Mouse (Mus musculus): ENCODE measurements around the gene Sost.

The Sost gene

DNA sequence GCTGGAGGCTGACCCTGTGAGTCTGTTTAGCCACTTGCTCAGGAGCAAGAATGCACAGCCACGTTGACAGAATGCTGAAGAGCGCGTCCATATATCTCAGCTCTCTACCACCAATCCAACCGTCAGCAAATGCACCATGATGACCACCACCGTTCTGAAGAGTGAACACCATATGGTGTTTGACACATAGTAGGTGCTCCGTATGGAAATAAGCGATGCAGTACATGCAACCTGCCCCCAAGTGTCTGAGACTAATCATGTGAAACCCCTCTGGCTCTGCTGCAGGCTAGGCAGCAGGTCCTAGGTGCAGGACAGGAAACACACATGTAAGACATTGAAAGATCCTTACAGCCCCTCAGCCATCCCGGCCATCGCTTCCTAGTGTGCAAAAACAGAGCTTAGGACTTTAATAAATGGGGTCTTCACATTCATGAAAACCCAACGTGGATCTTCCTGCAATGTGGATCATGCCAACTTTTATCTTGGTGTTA lies 16.7 kb upstream of the Sost start:
- DNase-seq (ENCODE audit: extremely low spot score): no peak

DNA sequence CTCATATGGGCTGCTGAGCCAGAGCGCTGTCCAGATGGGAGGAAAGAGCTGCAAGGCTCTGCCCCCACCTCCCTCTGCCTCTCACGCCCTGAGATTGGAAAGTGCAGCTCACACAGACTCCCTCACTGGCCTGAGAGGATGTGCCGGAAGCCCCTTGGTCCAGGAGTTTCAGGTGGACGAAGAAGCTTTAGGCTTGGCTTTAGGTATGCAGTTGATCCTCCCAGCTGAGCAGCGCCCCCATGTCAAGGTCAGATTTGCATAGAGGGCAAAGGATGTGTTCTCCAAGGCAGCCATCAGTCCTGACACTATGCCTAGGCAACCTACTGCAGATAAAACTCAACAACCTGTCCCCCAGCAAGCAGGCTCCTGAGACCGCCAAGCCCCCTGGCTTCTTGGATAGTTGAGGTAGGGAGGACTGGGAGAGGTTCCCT lies 16.2 kb upstream of the Sost start:
- DNase-seq (ENCODE audit: extremely low spot score): no peak

DNA sequence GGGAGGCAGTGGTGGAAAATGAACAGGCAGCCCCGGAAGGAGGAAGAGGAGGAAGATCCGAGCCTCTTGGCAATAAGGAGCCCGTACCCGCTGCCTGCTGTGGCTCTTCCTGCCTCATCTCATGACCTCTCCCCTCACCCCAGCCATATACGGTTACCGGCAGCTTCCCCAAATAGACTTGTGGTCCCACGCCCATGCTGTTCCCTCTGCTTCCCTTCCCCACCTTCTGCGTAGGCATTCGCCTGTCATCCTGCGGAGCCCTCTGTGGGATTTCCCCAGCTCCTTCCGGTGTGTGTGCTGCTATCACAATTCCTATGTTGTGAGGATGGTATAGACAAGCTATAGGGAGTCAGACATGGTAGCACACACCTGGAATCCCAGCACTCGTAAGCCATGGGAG lies 15.0 kb upstream of the Sost start:
- no peak for DNase-seq (ENCODE audit: extremely low spot score)

DNA sequence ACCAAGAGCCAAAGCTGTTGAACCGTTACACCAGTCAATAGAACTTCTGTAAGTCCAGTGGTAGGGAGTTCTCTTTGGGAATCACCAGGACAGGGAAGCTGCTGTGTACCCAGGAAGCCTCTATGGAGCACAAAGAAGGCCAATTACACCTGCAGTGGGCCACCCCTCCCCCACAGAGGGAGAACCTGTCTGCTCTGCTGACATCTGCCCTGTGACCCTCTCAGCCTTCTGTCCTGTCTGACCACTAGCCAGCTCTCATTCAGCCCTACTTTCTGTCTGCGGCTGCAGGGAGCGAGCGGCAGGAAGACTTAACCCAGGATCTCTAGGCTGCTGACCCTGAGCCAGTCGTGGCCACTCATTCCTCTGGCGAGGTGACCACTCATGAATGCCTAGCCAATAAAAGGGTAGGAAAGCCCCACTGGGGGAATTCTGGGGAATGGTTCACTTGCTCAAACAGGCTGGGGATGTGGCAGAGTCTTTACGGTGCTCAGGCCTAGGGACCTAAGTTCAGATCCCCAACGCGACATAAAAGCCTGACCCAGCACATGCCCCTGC lies 13.9 kb upstream of the Sost start:
- DNase-seq (ENCODE audit: extremely low spot score): no peak

DNA sequence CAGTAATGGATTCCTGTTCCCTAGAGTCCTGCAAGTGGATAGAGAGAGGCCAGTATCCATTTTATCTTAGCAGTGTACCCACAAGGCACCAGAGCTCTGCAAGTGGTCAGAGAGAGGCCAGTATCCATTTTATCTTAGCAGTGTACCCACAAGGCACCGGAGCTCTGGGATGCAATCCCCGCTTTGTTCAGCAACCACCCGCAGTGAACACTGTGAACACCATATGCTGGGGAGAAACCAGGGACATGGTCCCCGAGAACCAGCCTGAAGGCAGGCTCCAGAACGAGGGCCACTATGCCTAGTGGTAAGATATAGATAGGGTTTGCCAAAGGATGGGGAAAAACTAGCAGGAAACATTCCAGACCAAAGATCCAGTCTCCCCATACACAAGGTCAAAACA lies 12.3 kb upstream of the Sost start:
- DNase-seq (ENCODE audit: extremely low spot score): no peak

DNA sequence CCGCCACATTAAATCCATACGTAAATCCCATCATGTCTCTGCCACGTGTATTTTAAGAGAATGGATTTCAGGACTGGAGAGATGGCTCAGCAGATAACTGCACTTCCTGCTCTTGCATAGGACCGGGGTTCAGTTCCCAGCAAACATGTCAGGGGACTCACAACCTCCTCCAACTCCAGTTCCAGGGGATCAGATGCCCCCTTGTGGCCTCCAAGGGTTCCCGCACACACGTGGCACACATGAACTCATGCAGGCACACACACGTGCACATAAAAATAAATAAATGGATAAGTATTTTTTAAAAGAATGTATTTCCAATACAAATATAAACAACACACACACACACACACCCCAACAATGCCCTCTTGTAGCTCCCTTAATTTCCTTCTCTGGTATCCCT lies 10.1 kb upstream of the Sost start:
- DNase-seq (ENCODE audit: extremely low spot score): no peak

DNA sequence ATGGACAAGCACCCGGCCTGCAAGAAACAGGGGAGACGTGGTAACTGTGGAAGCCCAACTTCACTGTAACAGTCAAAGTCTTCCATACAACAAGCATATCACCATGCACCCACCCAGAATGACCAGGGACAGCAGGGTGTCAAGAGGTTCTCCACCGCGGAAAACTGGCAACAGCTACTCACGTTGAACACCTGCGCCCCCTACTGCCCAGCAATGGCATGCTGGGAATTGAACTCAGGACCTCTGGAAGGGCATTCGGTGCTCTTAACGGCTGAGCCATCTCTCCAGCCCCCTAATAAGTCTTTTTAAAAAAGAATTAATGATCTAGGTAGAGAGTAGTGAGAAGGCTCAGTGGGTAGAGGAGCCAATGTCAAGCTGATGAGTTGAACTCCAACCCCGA lies 8.1 kb upstream of the Sost start:
- no peak for DNase-seq (ENCODE audit: extremely low spot score)

DNA sequence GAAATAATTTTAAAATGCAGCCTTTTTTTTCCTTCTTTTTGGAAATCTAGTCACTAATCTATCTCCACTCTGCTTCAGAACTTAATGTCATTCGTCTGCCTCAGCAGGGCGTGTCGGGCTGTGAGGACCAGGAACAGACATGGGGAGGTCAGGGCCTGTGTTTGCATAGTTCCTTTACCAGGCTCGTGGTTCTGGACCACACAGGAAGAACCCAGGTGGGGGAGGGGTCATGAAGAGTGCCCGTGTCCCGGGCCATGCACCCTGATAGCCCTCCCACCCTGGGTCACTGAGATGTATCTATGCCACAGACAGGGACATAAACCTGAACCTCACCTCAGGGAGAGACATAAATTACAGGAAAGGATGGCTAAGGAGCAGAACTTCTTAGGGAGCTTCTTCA lies 7.4 kb upstream of the Sost start:
- no peak for DNase-seq (ENCODE audit: extremely low spot score)

DNA sequence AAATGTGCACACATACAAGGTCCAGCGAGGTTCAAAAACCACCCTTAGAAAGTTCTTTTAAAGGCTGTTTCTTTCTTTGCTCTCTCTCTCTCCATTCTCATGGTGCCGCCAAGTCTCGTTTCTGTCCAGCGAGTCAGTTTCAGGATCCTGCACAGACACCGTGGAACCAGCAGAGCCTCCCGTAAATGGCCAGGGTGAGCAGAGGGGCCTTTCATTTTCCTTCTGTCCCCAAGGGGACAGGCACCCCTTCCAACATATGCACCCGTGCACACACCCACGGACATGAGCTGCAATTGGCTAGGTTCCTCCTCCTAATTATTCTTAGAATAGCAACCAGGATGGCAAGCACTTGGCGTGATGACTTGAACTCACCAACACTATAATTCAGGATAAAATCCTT lies 6.7 kb upstream of the Sost start:
- DNase-seq (ENCODE audit: extremely low spot score): no peak

DNA sequence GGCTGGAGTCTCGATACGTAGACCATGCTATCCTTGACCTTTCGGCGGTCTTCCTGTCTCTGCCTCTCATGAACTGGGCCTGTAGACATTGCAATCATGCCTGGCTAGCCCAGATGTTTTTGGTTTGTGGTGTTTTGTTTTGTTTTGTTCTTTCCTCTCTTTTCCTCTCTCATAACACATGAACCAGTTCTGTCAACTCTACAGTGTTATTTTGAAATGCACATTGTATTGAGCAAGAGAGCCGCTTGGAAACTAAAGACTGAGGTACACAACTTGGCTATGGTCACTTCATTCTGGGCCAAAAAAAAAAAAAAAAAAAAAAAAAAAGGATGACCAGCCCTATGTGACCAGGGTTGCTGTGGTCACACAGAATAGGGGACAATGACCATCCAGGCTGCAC lies 5.8 kb upstream of the Sost start:
- no peak for DNase-seq (ENCODE audit: extremely low spot score)

DNA sequence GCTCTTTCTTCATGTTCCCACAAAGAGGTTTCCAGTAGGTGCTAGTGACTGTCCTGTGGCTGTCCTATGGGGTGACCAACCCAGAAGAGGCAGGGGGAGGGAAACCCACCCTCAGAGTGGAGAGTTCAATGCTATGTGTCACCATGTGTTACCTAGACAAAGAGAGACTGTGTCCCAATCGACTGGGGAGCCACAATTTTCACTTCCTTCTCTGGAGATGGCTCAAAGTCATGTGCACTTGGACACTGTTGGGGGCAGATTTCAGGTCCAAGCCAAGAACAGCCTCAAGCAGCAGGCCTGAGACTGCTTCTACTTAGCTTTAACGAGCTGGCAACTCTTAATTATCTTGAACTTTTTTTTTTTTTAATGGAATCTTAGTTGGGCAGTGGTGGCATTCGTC lies 5.3 kb upstream of the Sost start:
- DNase-seq (ENCODE audit: extremely low spot score): no peak

DNA sequence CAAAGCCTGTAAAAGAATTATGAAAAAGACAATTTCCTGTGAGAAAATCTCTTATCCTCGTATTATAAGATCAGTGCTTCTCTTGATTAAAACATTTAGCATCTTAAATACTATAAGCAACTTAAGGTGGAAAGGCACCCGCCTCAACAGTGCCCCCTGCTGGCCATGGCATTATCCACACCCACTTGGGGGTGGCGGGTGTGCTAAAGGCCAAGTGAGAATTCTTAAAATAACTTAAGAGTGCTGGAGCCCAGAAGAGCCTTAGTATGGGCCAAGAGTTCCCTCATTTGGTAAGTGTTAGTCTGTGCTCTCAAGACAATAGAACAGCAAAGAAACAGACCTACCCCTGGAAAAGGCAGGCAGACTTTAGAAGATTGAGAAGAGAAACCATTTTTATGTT lies 4.6 kb upstream of the Sost start:
- no peak for DNase-seq (ENCODE audit: extremely low spot score)

DNA sequence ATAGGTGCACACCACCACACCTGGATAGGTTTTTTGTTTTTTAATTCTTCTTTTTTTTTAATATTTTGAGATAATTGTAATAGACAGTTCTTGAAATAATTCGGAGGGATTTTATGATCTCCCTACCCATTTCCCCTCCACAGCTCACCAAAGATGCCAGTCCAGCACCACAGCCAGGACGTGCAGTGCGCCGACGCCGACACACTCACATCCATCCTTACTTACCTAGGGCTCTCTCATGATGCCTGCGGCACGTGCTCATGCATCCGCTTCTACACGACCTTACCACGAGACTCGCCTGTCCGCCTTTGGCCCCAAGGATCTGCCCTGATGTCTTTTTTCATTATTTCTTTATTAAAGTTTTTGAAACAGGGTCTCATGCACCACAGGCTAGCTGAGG lies 3.0 kb upstream of the Sost start:
- DNase-seq (ENCODE audit: extremely low spot score): no peak

DNA sequence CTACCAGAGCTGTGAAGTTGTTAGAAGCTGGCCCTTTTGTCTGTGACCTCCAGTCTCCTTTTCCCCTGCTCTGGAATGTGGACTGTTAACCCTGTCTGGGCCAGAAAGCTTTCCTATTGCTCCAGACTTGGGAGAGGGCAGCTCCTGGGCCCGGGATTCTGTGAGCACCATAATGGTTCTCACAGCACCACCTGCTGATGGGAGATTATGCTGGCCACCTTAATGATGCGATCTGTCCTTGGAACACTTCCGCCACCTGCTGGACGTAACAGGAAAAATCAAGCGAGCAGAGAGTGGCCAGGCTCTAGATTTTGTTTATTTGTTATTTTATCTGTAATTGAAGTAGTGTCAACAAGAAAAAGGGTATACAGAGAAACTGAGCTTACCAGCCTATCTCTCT lies 2.0 kb upstream of the Sost start:
- peak; percentile 86 for DNase-seq (ENCODE audit: extremely low spot score)

DNA sequence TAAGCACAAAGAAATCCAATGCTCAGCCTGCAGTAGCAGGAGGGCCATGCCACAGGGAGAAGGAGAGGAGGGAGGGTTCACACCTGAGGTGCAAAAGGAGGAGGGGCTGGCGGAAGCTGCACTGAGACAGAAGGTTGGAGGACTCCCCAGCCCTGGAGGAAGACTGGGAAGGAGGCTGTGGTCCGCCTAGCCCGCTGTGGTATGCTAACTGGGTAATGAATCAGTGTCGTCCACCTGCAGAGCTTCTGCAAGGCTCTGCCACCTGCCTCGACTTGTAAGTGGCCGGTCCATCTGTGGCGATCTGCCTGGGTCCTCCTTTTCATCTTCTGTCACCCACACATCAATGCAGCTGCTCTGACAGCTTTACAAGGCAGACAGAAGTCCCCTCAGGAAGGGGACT lies 1.5 kb upstream of the Sost start:
- no peak for DNase-seq (ENCODE audit: extremely low spot score)

DNA sequence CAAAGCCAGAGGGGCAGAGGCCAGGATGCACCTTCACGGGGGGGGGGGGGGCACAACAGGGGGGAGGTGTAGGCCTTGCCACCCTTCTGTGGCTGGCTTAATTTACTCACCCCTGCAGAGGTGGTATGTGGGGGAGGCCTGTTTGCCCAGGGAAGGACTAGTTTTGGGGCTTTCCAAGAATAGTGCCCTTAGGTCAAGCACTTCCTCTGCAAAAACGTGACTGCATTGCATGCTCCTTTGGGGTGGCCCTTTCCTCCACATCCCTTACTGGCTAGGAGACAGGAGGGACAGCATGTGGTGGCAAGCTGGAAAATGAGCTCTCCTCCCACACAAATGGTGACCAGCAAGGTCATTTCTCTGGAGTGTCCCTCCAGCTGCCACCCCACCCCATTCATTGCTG lies 1.3 kb downstream of the Sost start:
- no peak for DNase-seq (ENCODE audit: extremely low spot score)

DNA sequence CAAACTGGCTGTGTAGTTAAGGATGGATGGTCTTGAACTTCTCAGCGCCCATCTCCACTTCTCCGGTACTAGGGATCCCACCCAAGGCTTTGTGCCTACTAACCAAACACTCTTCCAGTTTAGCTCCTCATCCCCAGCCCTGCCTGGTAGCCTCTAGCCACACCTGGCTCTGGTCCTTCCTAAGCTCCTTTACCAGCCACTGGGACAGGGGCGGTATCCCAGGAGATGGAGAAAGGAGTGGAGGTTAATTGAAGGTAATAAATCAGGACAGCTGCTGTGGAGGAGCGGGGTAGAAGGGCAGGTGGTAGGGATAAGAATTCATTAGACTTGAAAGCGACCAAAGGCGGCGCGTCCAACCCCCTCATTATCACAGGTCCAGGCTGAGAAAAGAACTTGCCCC lies 2.2 kb downstream of the Sost start:
- no peak for DNase-seq (ENCODE audit: extremely low spot score)

DNA sequence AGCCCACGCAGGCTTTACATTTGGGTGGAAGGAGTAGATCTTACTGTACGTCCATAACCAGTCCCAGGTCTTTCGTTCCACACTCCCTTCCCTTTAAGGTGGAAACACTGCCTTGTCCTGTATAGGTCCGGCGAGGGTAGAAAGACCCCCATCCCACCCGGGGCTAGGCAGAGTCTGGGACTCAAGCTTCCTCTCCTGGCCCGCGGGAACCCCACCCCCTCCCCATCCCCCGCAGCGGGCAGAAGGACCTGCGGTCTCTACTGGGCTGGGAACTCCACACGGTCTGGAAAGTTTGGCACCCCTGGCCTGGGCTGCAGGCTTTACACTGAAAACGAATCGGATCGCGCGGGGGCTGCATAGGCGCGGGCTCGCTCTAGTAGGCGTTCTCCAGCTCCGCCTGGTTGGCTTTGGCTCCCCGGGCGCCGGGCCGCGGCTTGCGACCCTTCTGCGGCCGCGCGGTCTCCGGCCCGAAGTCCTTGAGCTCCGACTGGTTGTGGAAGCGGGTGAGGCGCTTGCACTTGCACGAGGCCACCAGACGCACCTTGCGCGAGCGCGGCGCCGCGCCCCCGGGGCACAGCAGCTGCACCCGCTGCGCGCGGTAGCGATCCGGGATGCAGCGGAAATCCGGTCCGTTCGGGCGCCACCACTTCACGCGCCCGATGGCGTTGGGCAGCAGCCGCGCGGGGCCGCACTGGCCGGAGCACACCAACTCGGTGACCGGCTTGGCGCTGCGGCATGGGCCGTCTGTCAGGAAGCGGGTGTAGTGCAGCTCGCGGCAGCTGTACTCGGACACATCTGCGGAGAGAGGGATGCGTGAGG lies 3.1 kb downstream of the Sost start:
- peak; percentile 68 for DNase-seq (ENCODE audit: extremely low spot score)

DNA sequence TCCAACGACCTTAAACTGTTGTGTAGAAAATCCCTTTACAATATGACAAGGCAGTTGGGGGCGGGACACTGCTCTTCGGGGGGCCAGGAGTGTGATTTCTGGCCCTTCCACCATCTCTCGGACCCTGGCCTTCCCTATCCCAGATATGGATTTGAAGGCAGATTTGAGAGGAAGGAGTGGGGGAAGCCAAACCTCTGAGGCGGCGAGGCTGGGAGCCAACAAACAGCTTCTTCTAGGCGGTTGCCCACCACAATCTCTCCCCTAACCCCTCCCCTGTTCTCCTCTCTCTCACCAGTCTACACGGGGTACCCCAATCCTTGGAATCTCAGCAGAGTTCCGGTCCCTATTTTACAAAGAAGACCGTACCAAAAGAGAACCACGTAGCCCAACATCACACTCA lies 3.8 kb downstream of the Sost start:
- DNase-seq (ENCODE audit: extremely low spot score): no peak

DNA sequence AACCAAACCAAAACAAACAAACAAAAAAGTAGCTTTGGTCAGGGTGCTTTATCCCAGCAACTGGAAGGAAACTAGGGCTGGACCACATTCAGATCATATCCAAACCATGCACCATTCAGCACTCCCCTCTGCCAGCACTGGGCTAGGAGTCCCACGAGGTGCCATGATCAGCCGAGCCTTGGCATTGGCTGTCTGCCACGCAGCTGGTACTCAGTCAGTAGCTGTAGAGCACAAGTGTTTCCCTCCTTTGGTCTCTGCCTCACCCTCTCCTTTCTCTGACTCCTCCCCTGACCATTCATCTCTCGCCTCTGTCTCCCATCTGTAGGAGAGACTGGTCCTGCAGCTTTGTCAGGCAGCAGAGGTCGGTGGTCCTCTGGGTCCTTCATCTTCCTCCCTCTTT lies 9.3 kb downstream of the Sost start:
- DNase-seq (ENCODE audit: extremely low spot score): no peak

DNA sequence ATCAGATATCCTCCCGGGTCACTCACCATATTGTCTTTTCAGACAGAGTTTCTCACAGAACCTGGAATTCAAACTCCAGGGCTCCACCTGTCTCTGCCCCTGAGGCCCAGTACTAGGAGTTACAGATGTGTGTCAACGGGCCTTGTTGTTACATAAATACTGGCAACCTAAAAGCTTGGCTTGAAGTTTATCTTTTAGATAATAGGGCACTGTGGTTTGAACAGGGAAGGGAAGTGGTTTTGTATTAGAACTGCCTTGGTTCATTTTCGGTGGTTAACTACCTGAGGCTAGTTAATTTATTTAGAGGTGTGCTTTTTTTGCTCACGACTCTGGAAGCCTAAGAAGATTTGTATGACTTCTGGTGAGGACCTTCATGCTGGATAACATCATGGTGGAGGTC lies 13.4 kb downstream of the Sost start:
- DNase-seq (ENCODE audit: extremely low spot score): no peak

DNA sequence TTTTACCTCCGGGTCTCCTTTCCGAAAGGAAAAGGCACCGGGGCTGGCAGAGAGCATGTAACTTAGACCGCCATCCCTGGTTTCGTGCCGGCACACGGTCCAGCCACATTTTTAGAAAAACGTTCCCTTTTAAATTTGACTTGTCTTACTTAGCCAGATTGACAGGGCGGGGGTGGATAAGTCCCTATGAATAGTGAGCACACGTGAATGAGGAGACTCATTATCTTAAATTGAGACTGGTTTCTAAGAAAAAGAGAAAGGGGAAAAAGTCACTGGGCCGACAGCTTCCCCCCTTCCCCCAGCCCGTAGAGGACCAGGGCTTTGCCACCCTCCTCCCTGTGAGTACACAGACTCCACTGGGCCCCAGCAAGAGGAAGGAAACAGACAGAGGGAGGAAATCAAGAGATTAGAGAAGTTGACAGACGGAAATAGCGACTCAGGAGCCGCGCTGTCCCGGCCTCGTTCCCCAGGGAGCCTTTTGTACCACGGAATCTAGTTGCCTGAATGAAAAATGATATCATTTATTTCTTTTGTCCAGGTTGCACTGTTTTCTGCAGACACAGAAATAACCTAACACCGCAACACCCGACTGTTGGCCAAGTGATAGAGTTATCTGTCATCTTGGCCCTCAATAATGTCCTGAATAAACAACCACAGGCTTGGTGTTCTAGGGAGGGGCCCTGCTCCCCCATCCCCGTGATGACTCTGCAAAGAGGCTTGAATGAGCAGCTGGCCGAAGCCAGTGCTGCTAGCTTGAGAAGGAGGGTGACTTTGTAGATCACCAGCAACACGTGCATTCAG lies 14.1 kb downstream of the Sost start:
- DNase-seq (ENCODE audit: extremely low spot score): no peak

DNA sequence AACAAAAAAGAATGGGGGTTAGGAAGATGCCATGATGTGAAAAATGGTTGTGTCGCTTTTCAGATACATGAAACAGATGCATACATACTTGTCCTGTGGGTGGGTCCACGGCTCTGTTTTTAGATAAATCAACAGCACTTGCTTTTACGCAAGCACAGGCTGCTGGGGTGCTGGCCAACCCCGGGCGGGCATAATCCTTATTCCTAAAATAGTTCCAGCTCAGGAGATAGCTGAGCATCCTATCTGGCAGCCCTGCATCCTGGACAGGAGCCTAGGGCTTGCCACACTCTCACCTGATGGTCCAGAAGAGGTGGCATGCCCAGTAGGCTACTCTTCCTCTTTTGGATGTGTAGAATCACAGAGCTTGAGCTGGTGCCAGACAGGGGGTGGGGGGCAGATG lies 16.8 kb downstream of the Sost start:
- no peak for DNase-seq (ENCODE audit: extremely low spot score)
